ENCODE assay signal across 21 mouse cellular contexts in genomic region chr5:118946994-118947393, GRCm38 (mm10).
DNase-seq lines count a peak whose midpoint lies in the region; ATAC-seq and TF ChIP-seq lines count a peak whose summit lies in the region.
"Had no signal": no experiment of that assay in that cellular context is flagged by ENCODE, and none has a peak within 500 bp of the region (broad histone marks: within the 10 kb centered on the region; RNA-seq: fewer than 3 reads in every experiment).

No protein-coding gene starts in this region.

- no peaks in the 10 kb centered on the region for H3K36me3 ChIP-seq in hindbrain, embryonic 11.5 days (ENCODE audit: control insufficient read depth, insufficient read depth, low read length)
- H3K36me3 ChIP-seq in hindbrain, postnatal 0 days (ENCODE audit: insufficient read depth, low read length), result no peaks in the 10 kb centered on the region
- no peaks in the 10 kb centered on the region for H3K36me3 ChIP-seq in ES-E14 (ENCODE audit: control insufficient read depth, insufficient read depth, low read length, poor library complexity, severe bottlenecking)
- no peaks in the 10 kb centered on the region for H3K36me3 ChIP-seq in embryonic facial prominence, embryonic 11.5 days (replicated peaks; ENCODE audit: control insufficient read depth, insufficient read depth, low read depth, low read length)
- H3K36me3 ChIP-seq in kidney, adult 2 months (ENCODE audit: control insufficient read depth, insufficient read depth, low read length), result no peaks in the 10 kb centered on the region
- H3K36me3 ChIP-seq: heart, embryonic 15.5 days had no signal

- 0 out of 2 replicates have a peak, but pooled peaks cover 3% of the 10 kb centered on the region for H3K4me1 ChIP-seq in hindbrain, embryonic 11.5 days (replicated peaks; ENCODE audit: control insufficient read depth, insufficient read depth, low read length)
- peaks cover 4% of the 10 kb centered on the region; the same call in 1 of the 2 replicates for H3K4me1 ChIP-seq in hindbrain, postnatal 0 days (ENCODE audit: insufficient read depth, low read length)
- H3K4me1 ChIP-seq in ES-E14 (ENCODE audit: control insufficient read depth in 2 of 2, insufficient read depth in 2 of 2, low read length in 2 of 2, poor library complexity in 1 of 2), result peaks cover 0 to 3% of the 10 kb centered on the region in 2 experiments; a peak in 1 of 4 replicates
- peaks cover 3% of the 10 kb centered on the region; the same call in 1 of the 2 replicates for H3K4me1 ChIP-seq in embryonic facial prominence, embryonic 11.5 days (ENCODE audit: control insufficient read depth, insufficient read depth, low read length)
- H3K4me1 ChIP-seq in kidney, adult 2 months (ENCODE audit: control insufficient read depth, insufficient read depth, low read length), result no peaks in the 10 kb centered on the region

- TF ChIP-seq CTCF in hindbrain, postnatal 0 days (IDR thresholded peaks at IDR 0.05; ENCODE audit: low read depth), result no peak
- no peak for TF ChIP-seq CTCF in kidney, adult 2 months (conservative IDR thresholded peaks at IDR 0.05; ENCODE audit: insufficient read depth, insufficient read length, low read depth, low read length)

- H3K4me3 ChIP-seq in hindbrain, embryonic 11.5 days (ENCODE audit: low read depth, low read length), result no peak overlapping the region
- no peak overlapping the region for H3K4me3 ChIP-seq in hindbrain, postnatal 0 days (ENCODE audit: low read length)
- H3K4me3 ChIP-seq in ES-E14 (ENCODE audit: insufficient read depth in 1 of 2, low read depth in 1 of 2, low read length in 2 of 2, poor library complexity in 1 of 2, severe bottlenecking in 1 of 2), result no peak overlapping the region
- H3K4me3 ChIP-seq in embryonic facial prominence, embryonic 11.5 days (ENCODE audit: low read depth, low read length), result no peak overlapping the region
- no peak overlapping the region for H3K4me3 ChIP-seq in kidney, adult 2 months (ENCODE audit: insufficient read depth, low read depth, low read length)
- H3K4me3 ChIP-seq: forebrain, embryonic 13.5 days; heart, adult 2 months; heart, embryonic 15.5 days had no signal

- in situ Hi-C loops in ES-E14 (cut with MboI; ENCODE audit: low sequenced_read_pairs in 2 of 2, unreplicated experiment in 2 of 2), result no loop called here

- intact Hi-C loops in gastrocnemius, postnatal 36 days (cut with DNase I), result no loop called here

- no peaks in the 10 kb centered on the region for H3K27me3 ChIP-seq in hindbrain, embryonic 11.5 days (ENCODE audit: control insufficient read depth, insufficient read depth, low read length)
- no peaks in the 10 kb centered on the region for H3K27me3 ChIP-seq in hindbrain, postnatal 0 days (ENCODE audit: insufficient read depth, low read length)
- no peaks in the 10 kb centered on the region for H3K27me3 ChIP-seq in embryonic facial prominence, embryonic 11.5 days (ENCODE audit: control insufficient read depth, insufficient read depth, low read length)
- H3K27me3 ChIP-seq in kidney, adult 2 months (replicated peaks; ENCODE audit: control insufficient read depth, insufficient read depth, low read length), result no peaks in the 10 kb centered on the region

- no peak overlapping the region for H3K27ac ChIP-seq in hindbrain, embryonic 11.5 days (ENCODE audit: low read depth, low read length)
- no peak overlapping the region for H3K27ac ChIP-seq in hindbrain, postnatal 0 days
- H3K27ac ChIP-seq in ES-E14 (ENCODE audit: insufficient read depth, low read depth, low read length, poor library complexity, severe bottlenecking), result no peak overlapping the region
- H3K27ac ChIP-seq in embryonic facial prominence, embryonic 11.5 days (replicated peaks; ENCODE audit: low read depth, low read length), result no peak overlapping the region
- H3K27ac ChIP-seq in kidney, adult 2 months (ENCODE audit: insufficient read depth, low read depth, low read length), result no peak overlapping the region
- H3K27ac ChIP-seq: forebrain, embryonic 13.5 days; heart, adult 2 months; heart, embryonic 15.5 days had no signal

- ATAC-seq in hindbrain, embryonic 11.5 days (ENCODE audit: low FRiP score), result no peak
- no peak for ATAC-seq in hindbrain, postnatal 0 days
- no peak for ATAC-seq in embryonic facial prominence, embryonic 11.5 days (replicated peaks; ENCODE audit: insufficient number of reproducible peaks, low FRiP score, low TSS enrichment, low read depth)
- ATAC-seq: forebrain, embryonic 13.5 days; hindbrain, embryonic 16.5 days; Patski had no signal

- H3K9ac ChIP-seq in hindbrain, embryonic 11.5 days (ENCODE audit: low read depth, low read length), result no peak overlapping the region
- no peak overlapping the region for H3K9ac ChIP-seq in hindbrain, postnatal 0 days (replicated peaks; ENCODE audit: low read length)
- H3K9ac ChIP-seq in ES-E14 (ENCODE audit: insufficient read depth, low read depth, low read length, poor library complexity, severe bottlenecking), result no peak overlapping the region
- H3K9ac ChIP-seq in embryonic facial prominence, embryonic 11.5 days (replicated peaks; ENCODE audit: low read length), result no peak overlapping the region
- H3K9ac ChIP-seq: forebrain, embryonic 13.5 days; forebrain, postnatal 0 days; heart, embryonic 15.5 days had no signal

- H3K9me3 ChIP-seq in hindbrain, embryonic 11.5 days (ENCODE audit: control insufficient read depth, low read length), result no peaks in the 10 kb centered on the region
- H3K9me3 ChIP-seq in hindbrain, postnatal 0 days (ENCODE audit: low read length), result no peaks in the 10 kb centered on the region
- H3K9me3 ChIP-seq in ES-E14 (ENCODE audit: control insufficient read depth, insufficient read depth, low read depth, low read length), result no peaks in the 10 kb centered on the region
- H3K9me3 ChIP-seq in embryonic facial prominence, embryonic 11.5 days (replicated peaks; ENCODE audit: control insufficient read depth, low read length), result no peaks in the 10 kb centered on the region
- H3K9me3 ChIP-seq: forebrain, embryonic 13.5 days; heart, embryonic 15.5 days had no signal

- H3K4me2 ChIP-seq in hindbrain, embryonic 11.5 days (replicated peaks; ENCODE audit: low read depth, low read length), result no peak overlapping the region
- no peak overlapping the region for H3K4me2 ChIP-seq in hindbrain, postnatal 0 days (ENCODE audit: low read depth, low read length)
- H3K4me2 ChIP-seq in embryonic facial prominence, embryonic 11.5 days (ENCODE audit: low read depth, low read length), result no peak overlapping the region
- H3K4me2 ChIP-seq: heart, embryonic 11.5 days had no signal

- TF ChIP-seq POLR2A in kidney, adult 2 months (IDR thresholded peaks at IDR 0.05; ENCODE audit: low read depth, low read length), result no peak

- peak; percentile 25 for DNase-seq in hindbrain, embryonic 11.5 days (ENCODE audit: low spot score)
- no peak for DNase-seq in hindbrain, postnatal 0 days (ENCODE audit: low spot score)
- DNase-seq in ES-CJ7 (ENCODE audit: low read depth, low spot score), result peak; percentile 11
- no peak for DNase-seq in ES-E14 (ENCODE audit: low read depth, low spot score)
- DNase-seq in embryonic facial prominence, embryonic 11.5 days (ENCODE audit: low spot score), result peak; percentile 45
- DNase-seq in MN1 (ENCODE audit: low spot score), result no peak
- no peak for DNase-seq in gastrocnemius, postnatal 36 days
- no peak for DNase-seq in kidney, adult 2 months
- DNase-seq: adrenal gland, adult 2 months; adrenal gland, postnatal 25 days; cerebellum, adult 2 months; forebrain, postnatal 0 days; gastrocnemius, postnatal 10 days; heart, adult 2 months; heart, postnatal 14 days; kidney, adult 11 months had no signal

- WGBS in hindbrain, embryonic 11.5 days, result 15% methylated on average over 2 of the region's 2 CpGs
- 11% methylated on average over 2 of the region's 2 CpGs for WGBS in hindbrain, postnatal 0 days
- 12% methylated on average over 2 of the region's 2 CpGs for WGBS in embryonic facial prominence, embryonic 11.5 days
- WGBS in kidney, adult 2 months, result 62% methylated on average over 2 of the region's 2 CpGs

TF ChIP-seq in ES-E14, 5 proteins besides CTCF, POLR2A, EP300 and RAD21:
- peak; percentile 90 for TF ChIP-seq ZNF384 (IDR thresholded peaks at IDR 0.05; ENCODE audit: low read depth, low read length)
- TF ChIP-seq MAFK (IDR thresholded peaks at IDR 0.05; ENCODE audit: insufficient read depth, low read depth, low read length), result no peak

Comparison
In these comparisons a context has a peak if more than half of its experiments do, and no peak if none do; other contexts are left out.
1. DNase-seq: peak in hindbrain, embryonic 11.5 days (single experiment), ES-CJ7 (single experiment) and embryonic facial prominence, embryonic 11.5 days (single experiment); none in hindbrain, postnatal 0 days (single experiment), ES-E14 (single experiment), MN1 (single experiment), gastrocnemius, postnatal 36 days (0 of 2) and kidney, adult 2 months (single experiment).